Mouse (Mus musculus): ENCODE data around the gene Tlr13. TPM values are rescaled to one million over a fixed set of nuclear protein-coding genes. Genes with fewer than 3 reads are reported as not detected.

The Tlr13 gene
- polyA plus RNA-seq, 1 experiment from 2014 or later, result 0.38 TPM

GRCm38 (mm10) chrX:106149460-106149859 is 6.5 kb downstream of the Tlr13 start:
- H3K4me3 ChIP-seq, result no peak overlapping the region
- H3K27me3 ChIP-seq (replicated peaks), result no peaks in the 10 kb centered on the region
- H3K9ac ChIP-seq, result no peak overlapping the region
- WGBS (ENCODE audit: insufficient replicate concordance), result 55% methylated on average over 3 of the region's 3 CpGs
- H3K4me2 ChIP-seq, result no peak overlapping the region
- H3K36me3 ChIP-seq, result no peaks in the 10 kb centered on the region
- no peak overlapping the region for H3K27ac ChIP-seq
- no peak for ATAC-seq
- 0 out of 2 replicates have a peak, but pooled peaks cover 5% of the 10 kb centered on the region for H3K4me1 ChIP-seq
- H3K9me3 ChIP-seq (replicated peaks), result no peaks in the 10 kb centered on the region

GRCm38 (mm10) chrX:106154180-106154586 is 11.2 kb downstream of the Tlr13 start:
- H3K27ac ChIP-seq, result no peak overlapping the region
- ATAC-seq, result peak; percentile 93
- no peak overlapping the region for H3K9ac ChIP-seq

GRCm38 (mm10) chrX:106155892-106156291 is 12.9 kb downstream of the Tlr13 start:
- Histone ChIP-seq H3K4me2 (no peak overlapping the region), H3K4me3 (no peak overlapping the region), H3K36me3 (no peaks in the 10 kb centered on the region), H3K4me1 (0 out of 2 replicates have a peak, but pooled peaks cover 9% of the 10 kb centered on the region), H3K9ac (no peak overlapping the region), H3K27ac (no peak overlapping the region; the same call in 1 of the 2 replicates), H3K9me3 (replicated peaks) (no peaks in the 10 kb centered on the region), H3K27me3 (replicated peaks) (no peaks in the 10 kb centered on the region)
- 35% methylated on average over 4 of the region's 4 CpGs for WGBS (ENCODE audit: insufficient replicate concordance)
- no peak for ATAC-seq

More at GRCm38 (mm10) chrX:106154180-106154586, 11.2 kb downstream of the Tlr13 start:
- H3K4me2 ChIP-seq, result no peak overlapping the region
- H3K4me1 ChIP-seq, result 0 out of 2 replicates have a peak, but pooled peaks cover 9% of the 10 kb centered on the region
- H3K4me3 ChIP-seq, result no peak overlapping the region
- no peaks in the 10 kb centered on the region for H3K36me3 ChIP-seq
- no peaks in the 10 kb centered on the region for H3K9me3 ChIP-seq (replicated peaks)
- no peaks in the 10 kb centered on the region for H3K27me3 ChIP-seq (replicated peaks)

GRCm38 (mm10) chrX:106163995-106164394 is 21.0 kb downstream of the Tlr13 start:
- Histone ChIP-seq H3K9ac (no peak overlapping the region), H3K9me3 (replicated peaks) (no peaks in the 10 kb centered on the region), H3K27ac (no peak overlapping the region), H3K27me3 (replicated peaks) (no peaks in the 10 kb centered on the region), H3K4me2 (no peak overlapping the region), H3K4me3 (no peak overlapping the region), H3K4me1 (no peaks in the 10 kb centered on the region; the same call in 1 of the 2 replicates), H3K36me3 (no peaks in the 10 kb centered on the region)
- 24% methylated on average over 5 of the region's 5 CpGs for WGBS (ENCODE audit: insufficient replicate concordance)
- peak; percentile 72; the same call in 1 of the 2 replicates for ATAC-seq

GRCm38 (mm10) chrX:106164555-106164954 is 21.6 kb downstream of the Tlr13 start:
- H3K4me1 ChIP-seq, result no peaks in the 10 kb centered on the region; the same call in 1 of the 2 replicates
- no peak overlapping the region for H3K4me2 ChIP-seq
- no peak overlapping the region for H3K9ac ChIP-seq
- no peak for ATAC-seq
- H3K36me3 ChIP-seq, result no peaks in the 10 kb centered on the region
- no peaks in the 10 kb centered on the region for H3K9me3 ChIP-seq (replicated peaks)
- no peak overlapping the region for H3K27ac ChIP-seq
- H3K27me3 ChIP-seq (replicated peaks), result no peaks in the 10 kb centered on the region
- H3K4me3 ChIP-seq, result no peak overlapping the region
- WGBS (ENCODE audit: insufficient replicate concordance), result 59% methylated on average over 5 of the region's 5 CpGs

- H3K27ac ChIP-seq, result no peak overlapping the region
- no peaks in the 10 kb centered on the region for H3K9me3 ChIP-seq (replicated peaks)
- H3K36me3 ChIP-seq, result no peaks in the 10 kb centered on the region
- 42% methylated on average over 1 of the region's 1 CpGs for WGBS (ENCODE audit: insufficient replicate concordance)
- no peak overlapping the region for H3K4me2 ChIP-seq
- ATAC-seq, result no peak
- H3K27me3 ChIP-seq (replicated peaks), result no peaks in the 10 kb centered on the region
- H3K4me3 ChIP-seq, result no peak overlapping the region
- no peaks in the 10 kb centered on the region; the same call in 1 of the 2 replicates for H3K4me1 ChIP-seq
- H3K9ac ChIP-seq, result no peak overlapping the region
These were observed 22.1 kb downstream of the Tlr13 start for GRCm38 (mm10) chrX:106165089-106165488.

GRCm38 (mm10) chrX:106171106-106171852 is 28.3 kb downstream of the Tlr13 start:
- Histone ChIP-seq H3K4me2 (peak overlapping the region; percentile 62), H3K9ac (peak overlapping the region; percentile 22; the same call in 1 of the 2 replicates), H3K9me3 (replicated peaks) (no peaks in the 10 kb centered on the region), H3K27ac (no peak overlapping the region), H3K4me1 (no peaks in the 10 kb centered on the region), H3K36me3 (no peaks in the 10 kb centered on the region), H3K4me3 (peak overlapping the region; percentile 38), H3K27me3 (replicated peaks) (no peaks in the 10 kb centered on the region)
- 14% methylated on average over 18 of the region's 18 CpGs for WGBS (ENCODE audit: insufficient replicate concordance)
- peak; percentile 75 for ATAC-seq

GRCm38 (mm10) chrX:106171853-106172154 is 28.8 kb downstream of the Tlr13 start:
- H3K9me3 ChIP-seq (replicated peaks), result no peaks in the 10 kb centered on the region
- peak overlapping the region; percentile 62 for H3K4me2 ChIP-seq
- no peak overlapping the region for H3K27ac ChIP-seq
- H3K36me3 ChIP-seq, result no peaks in the 10 kb centered on the region
- peak overlapping the region; percentile 38; the same call in 1 of the 2 replicates for H3K4me3 ChIP-seq
- H3K4me1 ChIP-seq, result no peaks in the 10 kb centered on the region
- H3K9ac ChIP-seq, result no peak overlapping the region
- WGBS (ENCODE audit: insufficient replicate concordance), result 43% methylated on average over 5 of the region's 6 CpGs
- no peaks in the 10 kb centered on the region for H3K27me3 ChIP-seq (replicated peaks)
- ATAC-seq, result no peak

- Histone ChIP-seq H3K9me3 (replicated peaks) (no peaks in the 10 kb centered on the region), H3K27ac (no peak overlapping the region), H3K4me1 (no peaks in the 10 kb centered on the region), H3K36me3 (no peaks in the 10 kb centered on the region), H3K4me2 (no peak overlapping the region), H3K27me3 (replicated peaks) (no peaks in the 10 kb centered on the region), H3K4me3 (no peak overlapping the region), H3K9ac (no peak overlapping the region)
- no peak for ATAC-seq
- WGBS (ENCODE audit: insufficient replicate concordance), result 62% methylated on average over 9 of the region's 9 CpGs
These were observed 33.3 kb downstream of the Tlr13 start for GRCm38 (mm10) chrX:106176331-106176730.

GRCm38 (mm10) chrX:106184279-106184678 is 41.3 kb downstream of the Tlr13 start:
- H3K4me3 ChIP-seq, result no peak overlapping the region
- H3K36me3 ChIP-seq, result no peaks in the 10 kb centered on the region
- 21% methylated on average over 4 of the region's 4 CpGs for WGBS (ENCODE audit: insufficient replicate concordance)
- no peak overlapping the region for H3K27ac ChIP-seq
- H3K4me1 ChIP-seq, result peaks cover 19% of the 10 kb centered on the region
- H3K27me3 ChIP-seq (replicated peaks), result peaks cover 7% of the 10 kb centered on the region; the same call in 1 of the 2 replicates
- H3K9me3 ChIP-seq (replicated peaks), result no peaks in the 10 kb centered on the region
- no peak for ATAC-seq
- no peak overlapping the region for H3K4me2 ChIP-seq
- no peak overlapping the region for H3K9ac ChIP-seq

- H3K27me3 ChIP-seq (replicated peaks), result peaks cover 7% of the 10 kb centered on the region; the same call in 1 of the 2 replicates
- peaks cover 29% of the 10 kb centered on the region for H3K4me1 ChIP-seq
- 54% methylated on average over 5 of the region's 5 CpGs for WGBS (ENCODE audit: insufficient replicate concordance)
- 0 out of 2 replicates have a peak, but pooled peaks cover 3% of the 10 kb centered on the region for H3K36me3 ChIP-seq
- H3K9ac ChIP-seq, result no peak overlapping the region
- ATAC-seq, result no peak
- no peaks in the 10 kb centered on the region for H3K9me3 ChIP-seq (replicated peaks)
- H3K4me2 ChIP-seq, result peak overlapping the region; percentile 69; the same call in 1 of the 2 replicates
- H3K4me3 ChIP-seq, result no peak overlapping the region
- peak overlapping the region; percentile 36 for H3K27ac ChIP-seq
These were observed 42.7 kb downstream of the Tlr13 start for GRCm38 (mm10) chrX:106185706-106186105.

- Histone ChIP-seq H3K4me2 (peak within 1 kb of the TSS; percentile 70), H3K9ac (peak within 1 kb of the TSS; percentile 70), H3K36me3 (peaks cover 7% of the 10 kb centered on the region; the same call in 1 of the 2 replicates), H3K4me3 (peak within 1 kb of the TSS; percentile 65), H3K27me3 (replicated peaks) (peaks cover 7% of the 10 kb centered on the region; the same call in 1 of the 2 replicates), H3K4me1 (peaks cover 29% of the 10 kb centered on the region), H3K27ac (peak within 1 kb of the TSS; percentile 80), H3K9me3 (replicated peaks) (no peaks in the 10 kb centered on the region)
- 11% methylated on average over 50 of the region's 55 CpGs for WGBS (ENCODE audit: insufficient replicate concordance)
- peak; percentile 98 for ATAC-seq
These were observed 44.0 kb downstream of the Tlr13 start, which contains the start of gene Pgk1 for GRCm38 (mm10) chrX:106186713-106187649. TSS of gene Pgk1 (plus strand) at chrX:106187100.
